Mouse (Mus musculus) right cerebral cortex, postnatal 14 days (tissue): ENCODE data around the gene Acer1.
"Not testable (repeated sequence)": the region's sequence is repeated elsewhere in the genome, so short reads cannot be mapped to it uniquely, and the experiment has no call there.

Source experiments
- DNase-seq: peaks from one replicate; pipeline ENCODE4 v3.0.0; 2022

The Acer1 gene

DNA sequence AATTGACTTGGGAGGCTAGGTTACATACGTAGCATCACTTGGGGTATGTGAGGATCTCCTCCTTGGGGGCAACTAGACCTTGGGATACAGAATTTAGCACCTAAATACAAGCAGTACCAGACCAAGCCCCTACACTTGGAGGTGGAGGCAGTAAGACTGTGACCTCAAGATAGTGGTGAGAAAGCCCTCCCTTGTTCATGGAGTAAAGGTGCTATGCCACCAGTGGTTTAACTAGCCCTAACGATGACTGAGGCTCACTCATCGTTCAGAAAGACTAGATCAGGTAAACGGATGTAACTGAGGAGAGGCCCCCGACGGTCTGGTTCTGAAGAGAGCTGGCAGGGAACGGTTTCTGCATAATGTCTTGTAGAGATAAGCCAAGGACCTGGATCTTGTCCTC, 45.2 kb downstream of the Acer1 start:
- DNase-seq: no peak

- peak; percentile 99 for DNase-seq
Observed at GRCm38 (mm10) chr17:56935363-56936131, 46.4 kb downstream of the Acer1 start, which contains the start of gene Mllt1. Gene Mllt1 (minus strand): TSS chr17:56935415.

GRCm38 (mm10) chr17:56934545-56935330, 47.2 kb downstream of the Acer1 start:
- peak; percentile 50 for DNase-seq

- no peak for DNase-seq
Observed at GRCm38 (mm10) chr17:56933395-56933794, 48.5 kb downstream of the Acer1 start.

- DNase-seq: no peak
Observed at GRCm38 (mm10) chr17:56930026-56930425, 51.9 kb downstream of the Acer1 start.

DNA sequence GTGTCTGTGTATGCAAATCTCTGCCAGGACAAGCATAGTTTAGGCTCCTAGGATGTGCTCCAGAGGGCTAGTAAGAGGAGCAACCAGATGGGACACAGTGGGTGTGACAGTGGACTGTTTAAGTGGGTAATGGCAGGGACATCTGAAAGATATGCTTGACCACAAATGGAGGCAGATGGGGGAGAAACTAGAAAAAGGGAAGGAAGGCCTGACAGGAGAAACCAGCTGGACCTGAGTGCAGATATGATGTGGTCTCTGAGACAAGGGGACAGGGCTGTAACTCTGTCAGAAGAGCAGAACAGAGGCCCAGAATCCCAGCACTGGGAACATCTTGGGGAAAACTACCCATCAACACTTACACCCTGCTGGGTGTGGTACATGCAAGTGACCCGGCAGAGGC, 52.4 kb downstream of the Acer1 start:
- no peak for DNase-seq

- DNase-seq: no peak
Observed at GRCm38 (mm10) chr17:56929101-56929500, 52.8 kb downstream of the Acer1 start.

DNA sequence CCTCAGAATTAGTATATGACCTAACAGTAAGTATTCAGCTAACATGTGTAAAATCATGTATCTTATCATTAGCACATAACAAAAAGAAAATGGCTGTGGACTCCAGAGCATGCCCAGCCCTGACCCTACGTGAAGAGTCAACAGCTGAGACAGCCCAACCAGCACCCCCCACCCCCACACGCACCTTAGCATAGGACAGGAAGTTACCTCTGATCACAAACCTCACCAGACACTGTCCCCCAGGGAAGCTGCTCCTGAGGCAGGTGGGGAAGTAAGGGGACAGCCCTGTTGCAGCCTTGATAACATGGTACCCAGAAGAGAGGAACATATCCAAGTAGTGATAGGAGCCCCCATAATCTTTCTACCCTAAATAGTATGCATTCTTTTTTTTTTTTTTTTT, 55.9 kb downstream of the Acer1 start:
- no peak for DNase-seq

DNA sequence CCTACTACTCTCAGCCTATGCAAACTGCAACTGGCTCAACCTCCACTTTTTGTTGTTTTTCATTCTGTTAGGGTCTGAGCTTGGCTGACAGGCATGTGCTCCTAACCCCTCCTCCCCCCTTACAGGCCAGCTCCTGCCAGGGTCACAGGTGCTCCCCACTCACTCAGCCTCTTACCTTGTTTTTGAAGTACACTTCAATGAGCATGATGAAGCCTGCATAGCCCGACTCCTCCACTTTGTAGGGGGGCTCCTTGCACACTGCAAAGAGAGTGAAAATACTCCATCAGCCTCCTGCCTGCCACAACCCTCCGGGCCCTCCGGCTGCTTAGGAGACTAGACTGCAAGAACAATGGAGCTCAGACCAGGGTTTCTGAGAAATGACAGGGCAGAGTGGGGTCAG, 62.2 kb downstream of the Acer1 start:
- no peak for DNase-seq

- no peak for DNase-seq
Observed at GRCm38 (mm10) chr17:56917166-56917565, 64.8 kb downstream of the Acer1 start.

DNA sequence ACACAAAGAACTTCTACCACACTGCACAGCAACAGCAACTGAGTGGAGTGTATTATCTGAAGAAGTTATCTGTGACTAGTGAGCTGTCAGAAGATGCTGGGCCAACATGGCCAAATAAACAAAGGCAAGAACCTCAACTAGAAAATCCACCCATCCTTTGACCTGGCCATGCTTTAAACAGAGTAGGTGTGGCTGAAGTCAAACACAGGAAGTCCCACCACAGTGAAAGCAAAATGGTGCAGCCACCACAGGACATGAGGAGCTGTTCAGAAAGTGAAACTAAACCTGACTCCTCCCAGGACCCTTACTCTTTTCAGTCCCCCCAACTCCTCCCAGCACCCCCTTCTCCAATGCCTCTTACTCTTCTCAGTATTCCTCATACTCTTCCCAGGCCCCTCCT, 68.5 kb downstream of the Acer1 start:
- DNase-seq: no peak

- no peak for DNase-seq
Observed at GRCm38 (mm10) chr17:56913023-56913422, 68.9 kb downstream of the Acer1 start.

- DNase-seq: not testable (repeated sequence)
Observed at GRCm38 (mm10) chr17:56909764-56910163, 72.2 kb downstream of the Acer1 start.

DNA sequence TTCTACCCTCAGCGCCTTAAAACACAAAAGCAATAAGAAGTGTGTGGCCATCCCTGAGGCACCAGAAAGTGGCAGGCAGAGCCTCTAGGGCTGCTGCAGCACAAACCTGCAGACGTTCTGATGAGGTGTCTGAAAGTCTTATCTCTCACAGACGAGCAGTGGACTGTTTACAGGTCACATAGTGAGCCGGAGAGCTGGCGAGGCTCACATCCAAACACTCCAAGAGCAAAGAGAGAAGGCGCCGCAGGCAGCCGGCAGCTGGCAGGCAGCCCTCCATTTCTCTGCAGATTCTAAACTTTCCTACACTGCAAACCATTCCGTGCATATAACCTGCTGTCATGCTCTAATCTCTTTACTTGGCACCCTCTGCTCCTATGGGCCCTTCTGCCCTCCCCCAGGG, 74.0 kb downstream of the Acer1 start:
- no peak for DNase-seq

GRCm38 (mm10) chr17:56907096-56907495, 74.8 kb downstream of the Acer1 start:
- no peak for DNase-seq

DNA sequence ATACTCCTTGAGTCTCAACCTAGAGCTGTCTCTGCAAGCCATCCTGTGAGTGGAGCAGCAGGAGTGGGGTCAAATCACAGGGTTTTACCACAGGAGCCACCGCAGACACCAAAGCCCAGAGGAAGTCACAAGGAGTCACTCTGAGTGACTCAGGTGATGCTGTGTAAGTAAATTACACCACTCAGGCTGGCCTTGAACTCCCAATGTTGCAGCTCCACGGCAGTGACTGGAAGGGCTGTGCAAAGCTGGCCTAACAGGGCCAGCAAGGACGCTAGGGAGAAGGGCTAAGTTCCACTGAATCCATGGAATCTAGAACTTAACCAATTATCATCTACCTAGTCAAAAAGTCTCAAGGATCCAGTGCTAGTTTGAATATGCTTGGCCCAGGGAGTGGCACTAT, 75.8 kb downstream of the Acer1 start:
- no peak for DNase-seq
